Mouse (Mus musculus) liver, postnatal 0 days (tissue): ENCODE data around the gene Gm36864.

Experiments
- CTCF ChIP-seq: sonication (generic); IDR thresholded peaks from 2 replicates; pipeline ENCODE4 v1.5.1; 2016; ENCODE audit warnings: antibody characterized with exemption, low read depth
- EP300 ChIP-seq: IDR thresholded peaks from 2 replicates; pipeline ENCODE4 v1.6.1; 2016; ENCODE audit warnings: antibody characterized with exemption, low read depth, mild to moderate bottlenecking

- no peak for TF ChIP-seq CTCF
- TF ChIP-seq EP300: no peak
Measured at GRCm38 (mm10) chr7:44261147-44261546, 25.2 kb downstream of the Gm36864 start, which contains the start of gene Gm15517.
